Mouse (Mus musculus): ENCODE results near the gene Zdhhc1.
A peak's percentile ranks its signal among the peaks of the same experiment; 100 is the strongest.

The Zdhhc1 gene

DNA sequence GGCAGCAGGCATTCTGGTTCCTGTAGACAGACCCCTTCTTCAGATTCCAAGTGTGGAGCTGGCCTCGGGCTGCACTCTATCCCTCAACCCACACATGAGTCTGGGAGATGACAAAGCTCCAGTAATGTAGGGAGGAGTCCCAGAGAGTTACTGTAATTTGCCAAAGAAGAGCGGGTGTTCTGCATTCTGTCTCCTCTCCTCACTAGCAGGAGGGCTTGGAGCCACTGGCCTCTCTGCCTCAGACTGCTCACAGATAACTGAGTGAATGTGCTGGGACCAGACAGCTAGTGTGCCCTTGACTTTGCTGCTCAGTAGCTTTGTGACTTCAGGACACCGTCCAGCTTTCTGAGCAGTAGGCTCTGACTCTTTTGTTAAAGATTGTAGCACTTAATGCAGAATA is 18.9 kb downstream of the Zdhhc1 start:
- no peak for DNase-seq (ENCODE audit: extremely low spot score)

DNA sequence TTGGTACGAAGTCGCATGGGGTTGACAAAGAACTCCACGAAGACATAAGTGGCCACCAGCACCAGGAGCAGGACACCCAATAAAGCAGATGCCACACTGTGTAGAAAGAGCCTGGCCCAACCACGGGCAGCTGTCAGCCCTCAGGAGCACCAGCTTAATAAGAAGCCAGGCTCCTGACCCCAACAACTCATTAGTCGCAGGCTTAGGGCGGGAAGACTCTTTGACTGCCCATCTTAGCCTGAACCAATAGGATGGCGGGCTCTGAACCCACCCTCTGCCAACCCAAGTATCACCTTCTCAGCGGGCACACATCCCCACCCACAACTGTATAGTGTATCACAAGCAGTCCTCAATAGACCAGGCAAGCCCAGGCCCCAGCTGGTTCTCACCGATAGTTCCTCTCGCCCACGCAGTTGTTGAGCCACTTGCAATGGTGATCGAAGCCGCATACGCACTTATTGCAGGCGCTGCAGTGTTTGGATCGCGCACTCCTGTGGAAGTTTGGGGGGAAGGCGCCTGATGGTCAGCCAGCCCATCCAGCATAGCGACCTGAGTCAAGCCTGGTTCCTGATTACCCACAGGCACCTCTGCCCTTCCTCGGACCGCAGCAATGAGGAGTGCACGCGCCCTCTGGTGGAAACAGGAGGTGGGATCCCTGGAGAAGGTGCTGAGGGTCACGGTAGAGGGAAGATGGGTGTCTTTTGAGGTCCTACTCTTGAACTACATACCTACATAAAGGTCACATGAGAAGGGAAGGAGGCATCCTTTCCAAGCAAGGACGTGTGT is 19.9 kb downstream of the Zdhhc1 start:
- peak; percentile 71 for DNase-seq (ENCODE audit: extremely low spot score)

DNA sequence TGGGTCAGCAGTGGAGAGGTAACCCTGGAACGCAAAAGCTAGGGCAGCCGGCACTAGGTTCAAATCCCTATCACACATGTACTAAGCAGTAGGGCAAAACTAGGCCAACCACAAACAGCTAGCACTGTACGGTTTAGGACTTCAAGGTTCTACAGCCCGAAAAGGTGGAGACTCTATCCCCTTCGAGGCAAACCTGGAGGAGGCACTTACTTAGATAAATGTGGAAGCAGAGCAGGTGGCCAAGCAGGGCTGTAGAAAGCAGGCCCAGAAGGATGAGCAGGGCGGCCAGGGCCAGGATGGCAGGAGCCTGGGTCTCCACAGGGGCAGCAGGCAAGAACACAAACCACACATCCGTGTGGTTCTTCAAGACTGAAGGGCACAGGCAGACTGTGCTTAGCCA is 20.5 kb downstream of the Zdhhc1 start:
- no peak for DNase-seq (ENCODE audit: extremely low spot score)

DNA sequence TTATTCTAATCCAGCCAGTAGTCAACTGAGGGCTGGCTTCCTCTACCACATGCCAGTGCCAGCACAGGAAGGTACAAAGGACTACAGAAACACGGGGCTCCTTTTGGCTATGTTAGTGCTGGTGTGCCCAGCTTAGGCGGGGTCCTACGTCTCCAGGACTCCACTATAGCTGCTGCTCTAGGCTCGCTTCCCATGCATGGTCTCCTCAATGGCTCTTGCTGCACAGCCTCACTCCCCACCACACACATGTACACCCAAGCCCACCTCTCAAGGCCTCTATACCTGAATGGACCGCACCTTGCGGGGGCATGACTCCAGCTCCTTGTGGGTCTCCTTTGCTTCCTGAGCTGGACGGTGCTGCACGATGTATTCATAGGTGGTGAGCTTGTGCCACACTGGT is 21.0 kb downstream of the Zdhhc1 start:
- DNase-seq (ENCODE audit: extremely low spot score) = no peak

DNA sequence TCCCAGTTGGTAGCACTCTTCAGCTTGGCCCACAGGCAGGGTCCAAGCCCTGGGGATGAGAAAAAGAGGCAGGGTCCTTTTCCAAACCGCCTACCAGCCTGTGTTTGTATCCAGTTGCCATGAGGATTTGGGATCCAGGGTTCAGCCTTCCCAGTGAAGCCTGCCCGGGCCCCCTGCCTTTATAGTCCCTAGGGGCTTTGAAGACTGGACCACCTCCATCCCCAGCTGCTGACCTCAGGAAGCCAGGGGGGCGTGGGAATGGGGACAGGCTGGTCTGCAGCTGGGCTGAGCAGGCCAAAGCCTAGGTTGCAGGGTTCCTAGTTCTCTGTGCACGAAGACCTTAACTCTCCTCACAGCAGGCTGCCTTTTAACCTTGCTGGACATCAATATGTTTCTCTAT is 21.4 kb downstream of the Zdhhc1 start:
- no peak for DNase-seq (ENCODE audit: extremely low spot score)

DNA sequence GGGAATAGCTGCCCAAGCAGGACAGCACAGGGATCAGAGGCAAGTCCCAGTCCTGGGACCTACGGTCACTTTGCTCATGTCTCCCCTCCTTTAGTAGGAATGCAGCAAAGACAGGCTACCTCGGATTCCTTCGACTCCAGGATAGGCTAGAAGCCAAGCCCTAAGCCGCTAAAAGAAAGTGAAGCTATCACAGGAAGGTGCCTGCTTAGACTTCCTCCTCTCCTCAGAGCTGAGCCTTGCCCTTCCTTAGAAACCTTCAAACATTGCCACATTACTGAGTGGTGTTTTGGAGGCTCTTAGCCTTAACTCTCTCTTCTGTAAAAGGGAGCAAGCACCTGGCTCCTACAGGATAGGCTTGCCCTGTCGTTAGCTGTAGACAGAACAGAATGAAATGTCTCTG is 22.0 kb downstream of the Zdhhc1 start:
- no peak for DNase-seq (ENCODE audit: extremely low spot score)

DNA sequence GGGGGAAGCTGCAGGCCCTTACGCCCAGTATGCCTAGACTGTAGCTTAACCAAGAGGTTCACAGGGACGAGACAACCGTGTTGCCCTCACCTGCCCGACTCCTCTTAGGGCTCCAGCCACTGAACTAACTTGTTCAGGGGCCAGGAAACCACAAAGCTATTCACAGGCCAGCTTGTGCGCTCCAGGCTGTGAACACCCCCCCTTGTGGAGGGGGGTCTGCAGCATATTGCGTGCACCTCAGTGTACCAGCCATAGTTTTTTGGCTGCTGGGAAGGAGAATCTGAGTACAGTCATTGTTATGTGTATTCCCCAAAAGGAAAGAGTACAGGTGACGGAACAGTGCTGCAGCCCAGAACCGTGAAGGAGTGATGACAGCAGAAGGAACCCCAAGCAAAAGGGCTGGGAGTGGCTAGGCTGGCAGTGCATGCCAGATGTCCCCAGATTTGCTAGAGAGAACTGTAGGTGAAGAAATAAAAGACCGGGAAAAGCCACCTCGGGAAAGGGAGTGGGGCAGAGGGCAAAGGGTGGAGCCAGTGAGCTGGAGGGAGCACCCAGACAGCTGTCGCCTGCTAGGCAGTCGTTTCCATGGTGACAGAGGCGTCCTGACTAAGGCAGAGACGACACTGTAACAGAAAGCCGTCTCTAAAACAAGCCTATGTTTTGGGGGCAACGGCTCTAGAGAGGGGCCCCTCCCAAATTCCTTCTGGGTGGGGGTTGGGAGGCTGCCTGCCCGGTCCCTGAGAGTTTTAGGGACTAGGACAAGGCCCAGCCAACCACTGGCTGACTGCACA is 22.7 kb downstream of the Zdhhc1 start:
- DNase-seq (ENCODE audit: extremely low spot score) = no peak

DNA sequence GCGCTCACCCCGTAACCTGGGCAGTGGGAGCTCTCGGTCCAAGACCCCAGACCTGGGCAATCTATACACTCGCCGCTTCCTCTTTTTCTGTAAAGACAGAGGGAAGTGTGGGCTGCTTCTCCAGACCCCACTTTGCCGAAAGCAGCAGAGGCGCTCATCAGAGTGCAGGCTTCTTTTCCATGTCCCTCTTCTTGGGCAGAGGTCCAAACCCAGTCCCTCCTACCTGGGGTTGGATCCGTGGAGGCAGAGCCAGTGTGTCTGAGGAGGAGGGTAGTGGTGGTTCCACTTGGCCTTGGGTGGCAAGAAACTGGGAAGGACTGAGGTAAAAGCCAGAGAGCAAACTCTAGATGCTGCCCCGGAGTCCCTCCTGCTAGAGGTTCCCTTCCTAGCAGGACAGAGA is 23.7 kb downstream of the Zdhhc1 start:
- no peak for DNase-seq (ENCODE audit: extremely low spot score)

DNA sequence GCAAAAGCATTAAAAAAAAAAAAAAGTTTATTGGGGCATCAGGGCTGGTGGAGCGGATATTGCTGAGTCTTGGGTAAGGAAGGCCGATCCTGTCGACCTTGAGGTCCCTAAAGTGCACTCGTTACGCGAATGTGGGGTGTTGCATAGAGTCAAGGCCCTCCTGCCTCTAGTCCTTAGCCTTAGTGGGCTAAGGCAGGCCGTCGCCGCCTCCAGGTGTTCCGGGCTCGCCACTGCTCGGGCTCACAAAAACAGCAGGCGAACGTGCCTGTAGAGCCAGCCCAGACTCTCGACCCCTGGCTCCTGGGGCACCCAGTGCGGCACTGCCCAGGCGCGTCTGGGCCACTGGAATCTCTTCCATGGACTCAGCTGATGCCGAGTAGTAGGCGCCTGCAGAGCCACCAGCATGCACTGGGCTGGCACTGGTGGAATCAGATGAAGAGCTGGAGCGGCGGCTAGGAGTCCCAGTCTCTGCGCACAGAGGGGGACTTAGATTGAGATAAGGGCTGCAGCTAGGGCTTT is 24.2 kb downstream of the Zdhhc1 start:
- no peak for DNase-seq (ENCODE audit: extremely low spot score)

DNA sequence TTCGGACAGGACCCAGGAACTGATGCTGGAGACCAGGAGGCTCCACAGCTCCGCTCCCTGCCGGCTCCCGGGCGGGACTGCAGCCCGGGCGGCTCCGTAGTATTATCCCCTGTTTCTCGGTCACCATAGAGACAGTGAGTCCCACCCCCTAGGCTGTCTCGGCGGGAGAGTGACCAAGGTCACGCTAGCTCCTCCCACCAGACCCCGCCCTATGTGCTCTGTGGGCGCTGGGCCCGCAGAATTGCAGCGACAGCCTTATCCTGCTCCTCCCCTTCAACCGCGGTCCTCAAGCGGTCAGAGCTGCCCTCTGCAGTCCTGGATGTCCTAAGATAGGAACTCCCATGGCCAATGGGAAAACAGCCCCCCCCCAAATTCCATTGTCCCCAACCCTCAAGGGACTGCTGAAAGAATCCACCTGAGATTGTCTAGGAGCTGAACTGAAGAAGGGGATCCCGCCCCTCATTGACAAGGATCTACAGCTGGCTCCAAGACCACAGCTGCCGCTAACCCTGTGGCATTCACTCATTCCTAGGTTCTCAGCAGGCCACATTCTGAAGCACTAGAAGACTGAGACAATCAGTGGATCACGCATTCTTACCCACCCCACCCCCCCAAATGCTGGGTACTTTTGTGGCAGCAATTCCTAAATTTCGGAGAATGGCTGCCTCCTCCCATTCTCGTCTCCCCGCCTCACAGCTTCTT is 25.2 kb downstream of the Zdhhc1 start, which contains the start of gene Tppp3:
Gene Tppp3, minus strand, starts transcription at position 213 of the 702 bp plus-strand sequence.
- peak; percentile 94 for DNase-seq (ENCODE audit: extremely low spot score)

DNA sequence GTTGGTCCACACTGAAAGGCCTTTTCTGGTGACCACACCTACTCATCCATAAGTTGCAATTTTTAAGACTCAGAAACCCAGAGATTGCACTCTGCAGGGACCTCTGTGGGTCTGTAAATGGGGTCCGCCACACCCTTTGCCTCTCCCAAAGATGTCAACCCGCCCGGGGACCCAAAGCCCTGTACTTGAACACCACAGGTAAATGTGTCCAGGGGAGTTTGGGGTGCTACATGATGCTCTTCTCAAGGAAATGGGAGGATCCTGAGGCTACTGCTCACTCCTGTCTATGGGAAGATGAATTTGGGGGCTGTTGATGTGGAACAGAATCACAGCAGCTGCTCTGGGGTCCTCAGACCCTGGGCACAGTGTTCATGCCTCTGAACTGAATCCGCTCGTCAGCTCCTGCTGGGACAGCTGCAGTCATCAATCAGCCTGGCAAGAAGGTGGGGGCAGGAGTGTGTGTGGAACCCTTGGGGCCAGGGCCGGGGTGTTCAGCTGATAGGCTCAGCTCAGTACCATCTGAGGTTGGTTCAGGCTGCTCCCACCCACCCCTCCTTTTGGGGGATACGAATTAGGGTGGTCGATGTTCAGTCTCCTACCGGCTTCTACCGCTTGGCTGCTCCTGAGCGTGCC is 25.9 kb downstream of the Zdhhc1 start:
- no peak for DNase-seq (ENCODE audit: extremely low spot score)

DNA sequence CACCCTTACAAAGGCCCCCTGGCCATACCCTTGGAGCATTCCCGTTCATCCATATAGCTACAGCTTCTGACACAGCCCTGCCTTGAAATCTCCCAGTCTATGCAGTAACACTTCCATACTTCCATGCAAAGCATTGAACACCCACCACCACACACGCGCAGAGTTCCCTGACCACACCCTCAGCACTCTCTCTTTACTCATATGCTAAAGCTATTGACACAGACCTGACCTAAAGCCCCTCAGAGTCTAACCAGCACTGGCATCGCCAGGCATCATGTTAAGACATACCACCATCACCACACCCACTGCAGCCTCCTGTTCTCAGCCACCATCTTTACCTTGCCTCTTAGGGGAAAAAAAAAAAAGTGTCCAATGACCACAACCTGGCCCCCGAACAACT is 26.4 kb downstream of the Zdhhc1 start:
- DNase-seq (ENCODE audit: extremely low spot score) = no peak

DNA sequence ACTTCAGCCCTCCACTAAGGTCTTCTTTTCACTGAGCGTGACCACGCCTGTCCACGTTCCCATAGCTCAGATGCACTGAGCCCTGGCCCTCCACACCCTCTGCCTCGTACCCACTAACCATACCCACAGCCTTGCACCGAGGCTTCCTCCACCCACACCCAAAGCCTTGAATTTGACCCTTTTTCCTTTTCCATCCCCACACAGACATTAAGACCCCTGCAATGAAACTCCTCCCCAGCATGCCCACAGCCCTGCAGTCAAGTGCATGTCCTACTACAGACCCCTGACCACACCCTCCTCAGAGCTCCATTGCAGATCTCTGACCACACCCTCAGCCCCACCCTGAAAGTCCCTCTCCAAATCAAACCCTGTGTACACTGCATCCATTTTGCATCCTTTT is 26.9 kb downstream of the Zdhhc1 start:
- no peak for DNase-seq (ENCODE audit: extremely low spot score)

DNA sequence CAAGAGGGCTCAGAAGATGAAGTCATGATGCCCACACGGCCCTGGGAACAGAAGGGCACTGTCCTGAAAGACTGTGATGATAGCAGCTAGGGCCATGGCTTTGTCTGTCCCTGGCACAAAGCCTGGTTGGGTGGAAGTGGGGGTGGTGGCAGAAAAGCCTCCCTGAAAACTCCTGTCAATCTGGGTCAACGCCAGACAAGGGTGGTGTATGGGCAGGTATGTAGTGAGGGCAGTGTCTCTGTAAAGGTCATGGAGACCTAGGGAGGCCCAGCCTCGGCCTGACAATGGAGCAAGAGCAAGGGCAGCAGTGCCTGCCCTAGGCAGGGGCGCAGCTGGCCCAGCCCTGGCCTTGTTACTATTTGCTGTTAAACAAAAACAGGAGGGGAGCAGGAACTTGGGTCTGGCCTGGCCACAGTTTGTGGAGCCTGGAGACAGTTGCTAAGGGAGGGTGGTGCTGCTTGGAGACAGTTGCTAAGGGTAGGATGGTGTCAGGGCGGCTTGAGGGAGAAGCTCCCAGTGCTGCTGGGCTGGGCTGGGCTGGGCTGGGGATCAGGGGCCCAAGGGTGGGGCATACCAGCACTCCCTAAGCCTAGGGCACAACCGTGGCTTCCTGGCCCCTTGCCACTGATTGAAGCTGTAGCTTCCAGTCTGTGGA is 27.5 kb downstream of the Zdhhc1 start:
- DNase-seq (ENCODE audit: extremely low spot score) = no peak

DNA sequence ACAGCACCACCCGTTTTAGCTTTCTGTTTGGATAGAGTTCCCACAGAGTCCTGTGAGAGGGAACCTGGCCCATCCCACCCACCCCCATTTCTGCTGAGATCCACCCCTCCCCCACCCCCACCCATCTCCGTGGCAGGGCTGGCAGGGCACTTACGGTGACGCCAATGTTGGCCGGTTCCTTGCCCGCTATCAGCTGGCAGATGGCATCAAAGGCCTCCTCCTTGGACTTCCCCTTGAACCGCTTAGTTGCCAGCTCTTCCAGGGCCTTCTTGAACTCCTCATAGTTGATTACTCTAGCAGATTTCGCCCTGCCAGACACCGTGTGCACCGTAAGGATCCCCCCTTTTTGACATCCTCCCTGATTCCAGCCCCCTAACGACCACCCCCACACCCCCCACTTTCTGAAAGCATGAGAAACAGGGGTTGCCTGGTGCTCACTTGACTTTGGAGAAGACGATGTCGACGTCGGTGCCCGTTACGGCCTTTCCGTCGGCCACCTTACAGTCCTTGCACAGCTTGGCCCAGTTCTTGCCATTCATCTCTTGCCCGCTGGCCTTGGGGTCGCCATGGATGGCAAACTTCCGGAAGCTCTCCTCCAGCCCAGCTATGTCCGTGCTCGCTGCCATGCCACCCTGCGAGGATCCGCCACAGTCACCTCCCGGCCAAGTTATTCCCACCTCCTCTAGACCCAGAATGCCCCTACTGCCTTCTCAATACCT is 28.5 kb downstream of the Zdhhc1 start:
- DNase-seq (ENCODE audit: extremely low spot score) = no peak

DNA sequence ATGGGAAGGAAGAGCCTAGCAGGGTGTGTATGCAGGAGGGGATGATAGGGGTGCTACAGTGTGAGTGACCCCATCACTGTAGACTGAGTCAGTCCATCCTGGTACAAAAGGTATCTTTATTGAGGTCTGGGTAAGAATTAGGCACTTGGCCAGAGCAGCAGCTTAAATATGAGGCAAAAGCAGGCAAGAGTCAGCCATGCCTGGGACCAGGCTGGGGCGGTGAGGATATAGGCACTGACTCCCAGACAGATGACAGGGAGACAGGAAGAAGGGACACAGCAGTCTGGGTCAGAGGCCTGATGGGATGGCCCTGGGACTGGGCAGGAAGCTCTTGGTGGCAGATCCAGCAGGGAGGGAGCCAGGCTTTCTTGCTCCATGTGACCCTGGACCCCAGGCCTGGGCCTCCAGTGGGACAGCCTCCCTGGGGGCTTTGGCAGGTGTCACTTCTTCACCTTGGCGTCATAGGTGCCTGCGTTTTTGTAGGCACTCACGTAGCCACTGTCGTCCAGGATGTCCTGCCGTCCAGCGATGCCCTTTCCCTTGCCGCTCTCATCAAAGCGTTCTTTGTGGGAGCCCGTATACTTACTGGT is 29.2 kb downstream of the Zdhhc1 start:
- no peak for DNase-seq (ENCODE audit: extremely low spot score)

DNA sequence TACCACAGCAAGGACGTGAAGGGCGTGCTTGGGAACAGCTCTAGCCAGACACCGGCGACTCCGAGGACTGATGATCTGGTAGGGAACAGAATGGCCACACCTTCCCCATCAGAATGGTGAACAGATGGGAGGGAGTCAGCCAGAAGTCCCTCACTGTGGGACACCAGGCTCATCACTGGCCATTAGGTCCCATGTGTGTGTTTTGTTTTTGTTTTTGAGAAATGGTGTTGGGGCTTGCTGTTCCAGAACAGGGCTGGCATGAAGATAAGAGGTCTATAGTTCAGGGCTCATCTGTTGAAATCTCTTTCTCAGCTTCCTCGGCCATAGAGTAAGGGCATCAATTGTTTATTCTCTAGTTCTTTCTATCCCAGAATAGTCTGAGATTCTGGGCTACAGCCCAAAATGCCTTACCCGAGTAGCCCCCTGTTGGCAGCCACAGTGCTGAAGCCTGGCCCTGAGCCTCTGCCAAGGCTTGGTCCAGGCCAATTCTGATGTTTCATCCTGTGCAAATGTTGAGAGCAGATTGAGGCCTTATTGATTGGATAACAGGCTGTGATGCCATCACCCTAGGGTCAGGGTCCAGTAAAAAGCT is 29.9 kb downstream of the Zdhhc1 start:
- no peak for DNase-seq (ENCODE audit: extremely low spot score)

DNA sequence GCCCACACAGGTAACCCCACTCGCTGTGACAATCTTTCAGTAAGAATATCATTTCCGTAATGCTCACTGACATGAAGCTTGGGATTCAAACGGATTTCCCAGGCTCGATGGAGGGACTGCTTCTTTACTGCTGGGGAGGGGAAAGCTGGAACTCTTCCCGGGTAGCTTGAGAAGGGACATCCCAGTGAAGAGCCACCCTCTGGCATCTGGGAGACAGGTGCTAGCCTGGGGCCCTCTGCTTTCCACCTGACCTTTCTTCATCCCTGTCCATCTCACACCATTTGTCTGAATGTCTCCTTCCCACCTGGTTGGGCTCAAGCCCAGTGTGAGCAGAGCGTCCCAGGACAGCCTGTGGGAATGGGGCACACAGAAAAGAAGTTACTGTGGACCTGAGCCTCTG is 30.5 kb downstream of the Zdhhc1 start:
- no peak for DNase-seq (ENCODE audit: extremely low spot score)

DNA sequence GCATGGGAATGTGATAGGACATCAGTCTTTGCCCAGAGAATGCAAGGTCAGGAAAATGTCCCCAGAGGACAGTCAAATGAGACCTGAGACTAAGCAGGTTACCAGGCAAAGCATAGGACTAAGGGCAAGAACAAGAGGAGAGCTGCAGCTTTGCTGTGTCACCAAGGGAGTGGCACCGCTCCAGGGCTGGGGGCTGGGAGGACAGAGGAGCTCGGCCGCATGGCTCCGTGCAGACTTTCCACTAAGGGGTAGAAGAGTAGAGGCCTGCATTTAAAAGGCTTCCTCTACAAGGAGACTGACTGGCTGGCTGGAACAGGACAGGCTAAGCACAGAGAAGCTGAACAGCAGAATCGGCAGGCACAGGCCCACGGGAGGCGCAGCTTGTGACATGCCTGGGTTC is 32.1 kb downstream of the Zdhhc1 start:
- no peak for DNase-seq (ENCODE audit: extremely low spot score)

All from embryo, embryonic 9.5 days (tissue).